Mouse (Mus musculus) liver (tissue): ENCODE measurements around the gene Dhx8.

ENCODE experiments used
- DNase-seq: peaks from one replicate; pipeline ENCODE4 v3.0.0-alpha.2; 2020; ENCODE audit warnings: mixed read lengths

Gene Dhx8

DNA sequence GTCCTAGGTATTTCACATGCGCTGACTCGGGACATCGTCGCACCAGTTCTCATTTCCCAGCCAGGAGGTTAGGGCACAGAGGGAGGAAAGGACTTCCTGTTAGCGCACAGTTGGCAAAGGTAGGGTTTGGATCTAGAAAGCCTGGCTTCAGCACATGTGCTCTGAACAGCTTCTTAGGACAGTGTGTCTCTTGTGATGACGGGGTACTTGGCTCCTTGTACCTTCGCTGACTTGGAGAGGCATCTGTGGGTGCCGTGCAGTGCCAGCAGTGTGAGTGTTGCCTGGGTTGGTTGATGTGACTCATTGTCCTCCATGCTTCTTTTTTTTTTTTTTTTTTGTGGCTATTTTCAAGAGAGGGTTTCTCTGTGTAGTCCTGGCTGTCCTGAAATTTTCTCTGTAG is 23.9 kb downstream of the Dhx8 start:
- DNase-seq = no peak

DNA sequence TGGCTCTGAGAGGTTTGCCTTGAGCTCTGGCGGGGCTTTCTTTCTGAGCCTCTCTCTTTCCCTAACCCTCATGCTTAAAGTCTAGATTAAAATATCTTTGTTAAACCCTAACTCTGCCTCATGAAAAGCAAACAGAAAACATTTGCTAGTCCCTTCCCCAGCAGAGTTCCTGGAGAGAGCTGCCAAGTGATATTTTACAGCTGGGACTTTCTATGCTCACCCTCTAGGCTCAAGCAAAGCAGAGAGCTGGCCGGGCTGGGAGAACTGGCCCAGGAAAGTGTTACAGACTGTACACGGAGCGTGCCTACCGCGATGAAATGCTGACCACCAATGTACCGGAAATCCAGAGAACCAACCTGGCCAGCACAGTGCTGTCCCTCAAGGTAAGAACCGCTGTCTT is 24.6 kb downstream of the Dhx8 start:
- DNase-seq = no peak

DNA sequence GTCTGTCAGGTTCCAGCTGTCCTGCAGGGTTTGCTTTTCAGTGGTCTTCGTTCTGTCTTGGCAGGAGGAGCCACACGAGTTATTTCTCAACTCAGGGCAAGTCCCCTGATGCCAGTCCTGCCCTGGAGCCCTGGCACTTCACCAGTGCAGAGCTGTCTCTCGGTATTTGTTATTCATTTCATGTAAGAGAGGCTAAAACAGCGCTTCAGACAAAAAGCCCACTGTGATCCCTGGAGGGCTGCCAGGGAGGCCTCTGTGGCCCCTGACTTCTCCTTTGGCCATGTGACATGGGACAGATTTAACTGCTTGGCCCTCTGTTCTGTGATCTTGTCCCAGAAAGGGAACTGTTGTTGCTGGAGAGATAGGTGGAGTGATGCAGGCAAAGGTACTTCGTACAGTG is 25.7 kb downstream of the Dhx8 start:
- DNase-seq = no peak

DNA sequence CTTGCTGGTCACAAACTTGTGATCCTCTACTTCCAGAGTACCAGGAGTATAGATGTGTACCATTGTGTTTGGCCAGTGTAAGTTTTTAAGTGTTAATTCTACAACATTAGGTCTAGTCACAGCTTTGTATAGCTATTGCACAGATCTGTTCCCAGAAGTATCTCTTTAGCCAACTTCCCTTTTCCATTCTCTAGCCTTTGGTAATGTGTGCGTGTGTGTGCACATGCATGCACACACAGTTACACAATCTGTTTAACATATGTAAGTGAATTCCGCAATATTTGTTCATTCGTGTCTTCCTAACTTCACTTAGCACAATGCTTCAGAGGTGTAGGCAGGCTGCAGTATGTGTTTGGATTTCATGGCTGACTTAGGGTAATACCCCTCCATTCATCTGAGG is 26.8 kb downstream of the Dhx8 start:
- DNase-seq = no peak

DNA sequence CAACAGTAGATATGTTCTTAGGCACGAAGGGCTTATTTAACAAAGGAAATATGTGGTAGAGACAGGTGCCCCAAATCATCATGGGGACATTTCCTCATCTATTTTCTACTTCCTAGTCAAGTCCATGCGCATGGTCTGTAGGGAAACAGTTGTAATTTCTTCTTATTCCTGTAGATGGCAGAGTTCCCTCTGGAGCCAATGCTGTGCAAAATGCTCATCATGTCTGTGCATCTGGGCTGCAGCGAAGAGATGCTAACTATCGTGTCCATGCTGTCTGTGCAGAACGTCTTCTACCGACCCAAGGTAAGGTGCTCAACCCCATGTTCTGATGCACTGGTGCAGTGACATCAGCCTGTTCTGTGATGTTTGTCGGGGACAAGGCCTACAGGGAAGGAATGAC is 31.0 kb downstream of the Dhx8 start:
- DNase-seq = no peak

DNA sequence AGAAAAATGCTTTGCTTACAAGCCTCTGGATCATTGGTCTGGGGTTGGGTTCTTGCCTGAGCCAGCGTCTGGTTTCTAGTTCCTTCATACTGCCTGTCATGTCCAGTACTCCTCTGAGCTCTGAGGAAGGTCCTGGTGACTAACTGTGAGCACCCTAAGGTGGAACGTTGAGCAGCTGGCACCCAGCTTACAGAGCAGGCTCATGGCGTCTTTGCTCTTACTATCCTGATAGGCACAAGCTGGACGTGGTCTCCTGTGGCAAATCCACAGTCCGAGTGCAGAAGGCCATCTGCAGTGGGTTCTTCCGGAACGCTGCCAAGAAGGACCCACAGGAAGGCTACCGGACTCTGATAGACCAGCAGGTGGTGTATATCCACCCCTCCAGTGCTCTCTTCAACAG is 31.8 kb downstream of the Dhx8 start:
- DNase-seq = no peak

DNA sequence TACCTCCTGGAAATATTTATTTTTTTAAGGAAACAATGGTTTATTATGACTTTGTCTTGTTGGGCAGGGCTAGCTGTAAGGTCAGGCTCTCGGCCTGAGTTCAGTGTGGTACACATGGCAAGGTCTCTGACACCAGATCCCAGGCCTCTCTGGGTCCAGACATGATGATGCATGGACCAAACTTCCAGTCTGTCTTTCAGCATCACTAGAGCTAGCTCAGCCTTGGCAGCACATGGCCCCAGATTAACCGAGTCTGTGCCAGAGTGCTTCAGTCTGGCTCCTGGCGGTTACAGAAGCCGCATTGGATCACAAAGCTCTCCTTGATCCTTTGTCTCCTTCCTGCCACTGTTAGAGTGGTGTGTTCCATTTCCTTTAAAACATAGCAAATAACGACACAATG is 34.6 kb downstream of the Dhx8 start:
- DNase-seq = no peak

DNA sequence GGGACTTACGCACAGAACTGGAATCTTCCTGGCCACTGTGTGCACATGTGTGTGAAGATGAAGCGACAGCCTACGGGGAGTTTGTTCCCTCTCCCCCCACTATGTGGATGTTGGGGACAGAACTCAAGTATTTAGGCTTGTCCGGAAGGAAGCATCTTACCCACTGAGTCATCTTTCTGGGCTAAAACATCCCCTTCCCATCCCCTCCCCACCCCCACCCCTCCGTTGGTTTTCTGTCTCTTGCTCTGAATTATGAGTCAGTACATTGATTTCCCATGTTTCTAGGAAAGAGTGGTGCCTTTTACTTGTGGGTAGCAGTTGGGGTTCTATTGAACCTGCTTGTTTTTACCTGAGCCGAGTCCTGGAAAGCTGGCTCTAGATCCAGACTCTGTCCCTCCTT is 36.0 kb downstream of the Dhx8 start:
- DNase-seq = no peak

DNA sequence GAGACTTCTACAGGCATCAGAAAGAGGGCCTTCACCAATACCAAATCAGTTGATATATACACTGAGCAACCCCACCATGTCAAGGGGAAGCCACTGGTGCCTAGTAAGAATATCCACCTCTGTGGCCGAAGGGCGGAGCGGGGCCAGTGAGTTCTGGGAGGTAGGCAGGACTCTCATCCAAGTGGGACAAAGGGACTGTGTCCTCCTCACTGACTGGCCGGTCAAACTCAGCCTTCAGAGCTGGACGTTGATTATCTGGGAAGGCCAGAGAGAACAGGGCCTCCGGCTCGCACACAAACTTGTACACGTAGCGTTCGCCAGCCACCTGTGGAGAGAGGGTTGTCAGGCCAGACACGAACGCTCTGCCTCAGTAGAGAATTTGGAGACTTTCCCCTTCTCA is 37.5 kb downstream of the Dhx8 start:
- DNase-seq = no peak

DNA sequence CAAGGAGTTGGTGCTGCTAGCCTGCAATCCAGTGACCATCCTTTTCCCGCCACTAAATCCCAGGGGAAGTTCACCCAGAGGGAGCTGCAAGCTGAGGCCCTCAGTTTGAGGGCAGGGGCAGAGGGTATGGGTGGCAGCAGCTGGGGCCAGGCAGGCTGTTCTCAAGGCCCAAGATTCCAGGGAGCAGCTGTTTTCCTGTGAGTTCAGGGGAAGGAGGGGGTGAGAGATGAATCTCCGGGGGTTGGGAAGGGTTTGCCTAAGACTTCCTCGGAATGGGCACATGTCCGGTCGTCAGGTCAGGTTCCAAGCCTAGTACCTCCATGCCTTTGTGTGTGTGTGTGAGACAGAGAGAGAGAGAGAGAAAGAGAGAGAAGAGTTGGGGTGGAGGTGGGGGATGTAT is 39.3 kb downstream of the Dhx8 start:
- DNase-seq = no peak

DNA sequence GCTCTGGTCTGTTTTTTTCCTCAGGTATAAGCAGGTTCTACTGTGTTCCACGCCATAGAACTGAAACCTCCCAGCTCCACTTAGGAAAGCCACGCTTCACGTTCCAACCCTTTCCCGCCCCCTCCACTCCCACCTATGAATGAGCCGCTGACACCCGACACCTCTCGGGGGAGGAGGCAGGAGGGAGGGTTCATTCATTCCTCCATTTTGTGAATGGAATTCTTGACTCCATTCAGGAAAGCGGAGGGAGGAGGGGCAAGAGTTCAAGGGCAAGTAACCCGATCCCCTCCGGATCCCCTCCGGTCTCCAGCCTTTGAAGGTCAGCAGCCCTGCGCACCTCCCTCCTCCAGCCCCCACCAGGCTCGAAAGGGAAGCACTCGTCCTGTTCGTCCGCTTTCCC is 39.7 kb downstream of the Dhx8 start:
- DNase-seq = peak; percentile 56

DNA sequence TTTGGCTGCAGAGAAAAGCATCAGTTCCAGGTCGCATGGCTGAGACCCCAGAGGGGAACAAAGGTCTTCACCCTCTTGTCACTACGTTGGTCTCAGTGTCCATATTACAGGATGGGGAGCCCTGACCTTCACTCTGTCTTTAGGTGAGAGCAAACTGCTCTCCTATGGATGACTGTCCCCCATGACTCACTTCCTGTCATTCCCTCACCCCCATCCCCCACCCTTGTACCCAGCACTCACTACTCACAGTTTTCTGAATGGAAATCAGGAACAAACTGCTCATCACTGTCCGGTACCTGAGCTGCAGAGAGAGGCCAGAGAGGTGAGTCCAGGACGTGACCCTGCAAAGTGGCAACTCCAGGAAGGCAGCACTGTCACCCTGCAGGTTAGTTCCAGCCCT is 44.1 kb downstream of the Dhx8 start:
- no peak for DNase-seq

DNA sequence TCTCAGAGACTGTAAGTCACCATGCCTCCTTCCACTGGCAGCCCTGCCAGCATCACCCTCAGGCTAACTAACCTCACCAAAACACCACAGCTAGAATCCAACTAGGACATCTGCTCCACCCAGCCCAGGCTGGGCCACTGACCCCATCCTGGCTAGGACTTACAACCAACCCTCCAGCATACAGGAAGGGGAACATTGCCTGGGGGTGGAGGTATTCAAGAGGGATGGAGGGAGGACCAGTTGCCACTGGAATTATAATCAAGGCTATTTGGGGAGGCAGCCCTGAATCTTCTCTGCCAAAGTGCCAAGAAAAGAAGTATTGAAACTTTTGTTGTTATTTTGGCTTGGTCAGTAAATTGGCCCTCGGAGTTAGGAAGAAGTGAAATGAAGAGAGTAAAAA is 50.4 kb downstream of the Dhx8 start:
- DNase-seq = no peak

DNA sequence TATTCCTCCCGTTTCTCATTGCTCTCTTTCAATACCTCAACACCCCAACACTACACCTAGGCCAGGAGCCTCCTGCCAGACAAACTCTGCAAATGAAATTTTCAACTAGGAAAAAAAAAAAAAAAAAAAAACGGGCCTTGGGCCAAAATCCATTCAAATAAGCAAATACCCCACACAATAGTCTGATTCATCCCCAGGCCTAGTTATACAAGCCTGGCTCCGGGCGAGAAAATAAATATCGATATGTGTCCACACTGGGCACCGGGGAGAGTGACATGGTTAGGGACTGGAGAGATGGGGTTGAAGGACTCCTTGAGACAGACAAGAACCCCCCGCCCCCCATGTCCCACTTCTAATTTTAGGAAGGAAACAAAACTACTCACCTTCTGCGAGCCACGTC is 50.9 kb downstream of the Dhx8 start:
- DNase-seq = no peak

DNA sequence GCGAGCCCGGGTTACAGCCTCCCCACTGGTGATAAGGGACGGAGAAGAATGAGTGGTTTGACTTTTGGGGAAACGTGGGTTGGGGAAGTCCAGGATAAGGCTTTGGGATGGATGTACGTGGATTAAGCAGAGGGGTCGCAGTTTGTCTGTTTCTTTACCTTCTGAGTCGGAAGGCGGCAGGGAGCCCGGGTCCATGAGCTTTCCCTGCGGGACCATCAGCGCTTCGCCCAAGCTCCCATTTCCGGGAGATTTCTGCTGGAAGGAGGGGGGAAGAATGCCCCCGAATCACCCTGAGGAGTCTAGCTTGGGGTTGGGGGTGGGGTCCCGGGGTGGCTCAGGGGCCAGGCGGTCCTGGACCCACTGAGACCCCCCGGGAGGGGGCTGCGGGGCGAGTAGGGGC is 51.4 kb downstream of the Dhx8 start:
- DNase-seq = no peak

DNA sequence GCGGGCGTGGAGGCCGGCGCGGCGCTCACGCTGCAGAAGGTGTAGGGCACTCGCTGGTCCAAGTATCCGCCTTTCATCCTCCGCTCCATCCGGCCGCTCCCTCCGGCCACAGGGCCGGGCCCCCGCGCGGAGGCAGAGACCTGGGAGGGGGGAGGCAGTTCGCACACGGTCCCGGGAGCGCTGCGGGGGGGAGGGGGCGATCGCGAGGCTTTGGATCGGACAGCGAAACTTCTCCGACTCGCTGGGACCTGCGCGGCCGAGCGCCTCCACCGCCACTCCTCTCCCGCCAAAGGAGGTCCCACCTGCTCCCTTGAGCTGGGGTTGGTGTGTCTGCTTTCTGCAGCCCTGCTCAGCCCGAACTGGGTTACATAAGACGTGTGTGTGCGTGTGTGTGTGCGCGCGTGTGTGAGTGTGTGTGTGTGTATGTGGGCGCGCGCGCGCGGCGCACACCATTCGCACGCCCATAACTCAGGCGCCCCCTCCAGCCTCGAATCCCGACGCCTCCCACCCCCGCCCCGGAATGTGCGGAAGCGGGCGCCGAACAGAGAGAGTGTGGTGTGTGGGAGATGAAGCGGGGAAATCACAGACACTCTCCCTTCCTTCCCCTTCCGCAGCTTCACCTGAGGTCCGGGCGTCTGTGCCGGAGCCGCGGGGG is 51.9 kb downstream of the Dhx8 start:
- no peak for DNase-seq

DNA sequence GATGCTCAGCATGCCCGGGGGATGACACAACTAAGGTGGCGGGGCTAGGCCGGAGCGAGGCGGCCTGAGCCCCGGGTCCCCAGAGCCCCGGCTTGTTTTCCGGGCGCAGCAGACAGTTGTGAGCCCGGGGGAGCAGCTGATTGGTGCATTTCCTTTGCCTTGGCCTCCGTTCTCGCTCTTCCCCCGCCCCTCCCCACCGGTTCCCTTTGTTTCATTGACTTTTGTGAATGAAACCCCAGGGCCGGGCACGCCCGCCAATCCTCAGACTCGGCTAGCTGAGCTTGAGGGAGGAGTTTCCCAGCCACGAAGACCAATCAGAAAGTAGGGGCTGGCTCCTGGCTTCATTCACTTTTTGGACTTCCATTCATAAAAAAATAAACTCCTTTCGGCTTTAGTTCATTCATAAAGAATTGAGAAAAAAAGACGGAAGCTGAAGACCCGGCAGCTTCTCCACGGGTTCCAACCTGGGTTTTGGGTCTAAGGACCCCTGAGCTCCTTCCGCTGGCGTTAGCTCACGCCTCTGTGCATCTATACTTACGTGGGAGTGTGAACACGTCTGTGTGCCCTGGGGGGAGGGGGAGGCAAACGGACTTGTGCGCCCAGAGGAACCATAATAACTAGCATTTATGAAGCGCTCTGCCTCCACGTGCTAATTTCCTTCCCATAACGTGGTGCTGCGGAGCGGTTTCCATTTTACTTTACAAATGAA is 52.6 kb downstream of the Dhx8 start, which contains the start of gene Etv4:
Etv4 (minus strand) TSS at position 229 of the 709 bp plus-strand sequence.
- peak; percentile 84 for DNase-seq

DNA sequence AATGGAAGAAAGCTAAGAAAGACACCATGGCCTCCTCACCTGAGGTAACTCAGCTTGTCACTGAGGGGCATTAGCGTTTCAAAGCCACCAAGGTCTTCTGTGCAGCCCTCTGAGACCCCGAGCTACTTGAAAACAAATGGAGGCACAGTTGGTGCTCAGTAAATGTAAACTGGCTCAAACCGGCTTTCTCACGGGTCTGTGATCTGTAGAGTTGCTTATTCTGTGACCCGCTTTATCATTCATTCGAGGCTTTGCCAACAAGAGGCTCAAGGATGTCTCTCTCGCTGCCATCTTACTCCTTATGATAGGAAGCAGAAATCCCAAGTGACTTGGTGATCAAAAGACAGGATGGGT is 53.1 kb downstream of the Dhx8 start:
- DNase-seq = no peak

DNA sequence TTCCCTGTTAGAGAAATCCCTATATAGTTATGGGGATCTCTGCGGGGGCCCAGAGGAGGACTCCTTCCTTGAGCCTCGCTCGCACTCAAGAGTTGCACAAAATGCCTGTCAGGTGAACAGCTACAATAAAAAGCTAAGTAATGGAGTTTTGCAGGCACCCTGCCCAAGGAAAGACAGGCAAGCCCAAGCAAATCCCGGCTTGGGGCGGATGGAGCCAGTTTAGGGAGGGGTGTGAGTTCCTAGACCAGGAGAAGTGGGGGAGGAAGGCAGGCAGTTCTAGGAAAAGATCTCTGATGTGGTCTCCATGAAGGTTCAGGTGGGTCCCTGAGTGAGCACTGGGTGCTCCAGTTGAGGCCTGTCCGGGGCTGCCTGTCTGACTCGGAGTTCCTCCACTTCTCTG is 53.9 kb downstream of the Dhx8 start:
- no peak for DNase-seq

DNA sequence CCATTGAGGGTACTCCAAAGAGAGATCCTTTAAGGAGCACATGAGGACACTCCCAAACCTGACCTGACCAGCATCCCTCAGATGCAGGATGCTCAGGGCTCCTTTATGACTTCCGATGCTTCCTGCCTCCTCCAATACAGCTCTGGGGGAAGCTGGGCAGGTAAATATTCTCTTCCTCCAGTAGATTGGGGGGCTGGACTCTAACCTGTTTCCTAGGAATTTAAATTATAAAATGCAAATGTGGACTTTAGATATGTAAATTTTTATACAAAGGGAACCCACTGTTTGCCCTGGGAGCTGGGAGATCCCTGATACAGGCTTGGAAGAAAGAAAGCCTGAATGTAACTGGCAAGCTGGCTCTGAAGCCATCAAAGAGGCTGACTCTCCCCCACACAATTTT is 54.7 kb downstream of the Dhx8 start:
- no peak for DNase-seq

DNA sequence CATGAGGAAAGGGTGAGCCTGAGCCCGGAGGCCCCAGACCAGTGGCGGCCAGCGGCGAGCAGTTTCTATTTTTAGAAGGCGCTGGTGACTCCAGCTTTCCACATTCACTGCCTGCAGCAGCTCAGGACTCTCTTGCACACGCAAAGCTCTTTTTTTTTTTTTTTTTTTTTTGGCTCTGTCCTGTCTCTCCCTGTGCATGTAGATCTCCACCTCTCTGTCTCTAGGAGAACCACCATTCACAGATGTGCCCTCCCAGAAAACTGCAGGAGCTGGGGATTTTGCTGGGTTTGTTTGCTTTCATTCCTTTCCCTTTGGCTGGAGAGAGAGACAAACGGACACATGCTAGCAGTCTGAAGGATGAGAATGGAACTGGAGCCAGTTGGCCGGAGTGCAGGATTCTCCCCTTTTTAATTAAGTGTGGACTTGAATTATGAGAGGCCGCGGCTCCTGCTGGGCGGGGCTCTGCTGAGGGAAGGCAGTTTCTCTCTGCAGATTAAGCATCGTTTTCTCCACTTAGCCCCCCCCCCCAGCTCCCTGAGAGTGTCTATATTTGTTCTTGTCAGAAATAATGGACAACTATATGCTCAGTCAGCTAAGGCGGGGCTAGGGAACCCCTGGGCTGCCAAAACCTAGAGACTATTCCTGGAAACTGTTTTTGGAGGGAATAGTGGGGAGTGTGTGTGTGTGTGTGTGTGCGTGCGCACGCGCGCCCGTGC is 58.2 kb downstream of the Dhx8 start:
- DNase-seq = peak; percentile 38

DNA sequence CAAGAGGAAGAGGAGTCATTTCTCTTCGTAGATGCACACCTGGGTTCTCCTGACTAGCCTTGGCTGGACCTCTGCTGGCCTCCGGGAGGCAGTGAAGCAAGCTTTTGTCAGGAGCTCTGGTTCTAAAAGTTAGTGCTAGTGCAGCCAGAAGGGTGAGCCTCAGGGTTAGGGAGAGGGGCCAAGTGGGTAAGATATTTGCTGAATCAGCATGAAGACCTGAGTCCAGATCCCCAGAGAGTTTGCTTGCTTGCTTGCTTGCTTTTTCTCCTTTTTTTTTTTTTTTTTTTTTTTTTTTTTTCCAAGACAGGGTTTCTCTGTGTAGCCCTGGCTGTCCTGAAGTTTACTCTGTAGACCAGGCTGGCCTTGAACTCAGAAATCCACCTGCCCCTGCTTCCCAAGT is 64.6 kb downstream of the Dhx8 start:
- DNase-seq = no peak

DNA sequence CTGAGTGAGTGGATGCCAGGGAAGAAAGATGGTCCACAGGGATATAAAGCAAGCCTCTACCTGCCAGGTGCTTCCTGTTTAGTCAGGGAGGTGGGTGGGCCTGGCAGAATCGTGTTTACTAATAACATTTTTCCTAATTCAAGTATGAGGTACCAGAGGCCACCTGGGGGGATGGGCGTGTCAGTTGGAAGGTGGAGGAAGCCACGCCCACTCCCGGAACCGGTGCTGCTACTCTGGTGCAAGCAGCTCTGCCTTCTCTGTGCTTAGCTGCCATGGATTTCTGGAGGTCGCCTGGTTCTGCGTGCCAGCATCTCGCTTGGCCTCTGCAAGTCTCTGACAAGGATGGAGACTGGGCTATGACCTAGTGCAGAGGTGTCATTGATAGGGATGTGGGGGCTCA is 65.4 kb downstream of the Dhx8 start:
- DNase-seq = no peak

DNA sequence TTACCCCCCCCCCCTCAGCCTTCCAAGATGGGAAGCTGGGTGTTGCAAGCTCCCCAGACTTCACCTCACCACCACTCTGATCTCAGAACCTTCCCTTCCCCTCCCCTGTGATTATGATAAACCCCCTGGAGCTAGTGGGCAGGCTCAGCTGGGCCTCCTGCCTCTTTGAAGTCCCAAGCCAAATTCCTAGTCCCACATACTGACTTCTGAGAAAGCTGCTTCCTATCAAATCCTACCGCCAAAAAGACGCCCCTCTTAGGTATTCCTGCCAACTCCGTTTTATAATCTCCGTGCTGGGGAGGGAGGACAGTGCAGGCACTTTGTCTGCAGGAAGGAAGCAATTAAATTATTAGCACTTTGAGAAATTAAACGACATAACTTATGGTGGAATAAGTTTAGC is 68.7 kb downstream of the Dhx8 start:
- no peak for DNase-seq
